Mouse (Mus musculus) liver, embryonic 14.5 days (tissue): ENCODE measurements around the gene Upp2. TPM values are rescaled to one million over a fixed set of nuclear protein-coding genes. Genes with fewer than 3 reads are reported as not detected.

Experiments used
- ATAC-seq: fragments of 200-750 bp; cut with Nextera tagmentation; 2 replicates; pipeline ENCODE4 v1.8.0; 2017; ENCODE audit warnings: moderate number of reproducible peaks, mild to moderate bottlenecking, moderate library complexity; ENCODE audit not compliant: insufficient read depth
- DNase-seq, 3 experiments: peaks; one replicate each; pipeline ENCODE4 v3.0.0-alpha.2; 2012 to 2013; ENCODE audit warnings: low read depth in 3 of 3, low spot score in 3 of 3
- H3K27ac ChIP-seq: fragments of 300-500 bp; sonication (generic); 2 replicates; pipeline ENCODE4 v1.5.1; 2014; ENCODE audit warnings: moderate library complexity, mild to moderate bottlenecking, control low read depth, inconsistent platforms
- H3K27me3 ChIP-seq: fragments of 300-500 bp; sonication (generic); 2 replicates; pipeline ENCODE4 v1.6.1; 2014; ENCODE audit warnings: mild to moderate bottlenecking, low read length, moderate library complexity; ENCODE audit not compliant: control insufficient read depth, insufficient read depth
- H3K36me3 ChIP-seq: fragments of 300-500 bp; sonication (generic); replicated peaks from 2 replicates; pipeline ENCODE4 v1.6.1; 2014; ENCODE audit warnings: low read depth; ENCODE audit not compliant: control insufficient read depth, insufficient read depth
- H3K4me1 ChIP-seq, 2 experiments: fragments of 200-500 bp in 1 of 2; fragments of 300-500 bp in 1 of 2; sonication (generic) in 1 of 2; replicated peaks; 2 replicates each; pipeline ENCODE4 v1.6.1; 2012 to 2014; ENCODE audit warnings: antibody characterized with exemption in 1 of 2, inconsistent platforms in 1 of 2, low read length in 1 of 2; ENCODE audit not compliant: control insufficient read depth in 2 of 2, insufficient read depth in 2 of 2
- H3K4me2 ChIP-seq: fragments of 300-500 bp; sonication (generic); 2 replicates; pipeline ENCODE4 v1.6.1; 2014; ENCODE audit warnings: low read depth, mild to moderate bottlenecking, control low read depth, moderate library complexity
- H3K4me3 ChIP-seq, 2 experiments: fragments of 200-500 bp in 1 of 2; fragments of 300-500 bp in 1 of 2; sonication (generic) in 1 of 2; 2 replicates each; pipeline ENCODE4 v1.5.1; 2012 to 2014; ENCODE audit warnings: low read depth in 2 of 2, low read length in 2 of 2, mild to moderate bottlenecking in 2 of 2, control low read depth in 1 of 2, inconsistent platforms in 1 of 2, moderate library complexity in 1 of 2; ENCODE audit not compliant: insufficient read depth in 1 of 2
- H3K9ac ChIP-seq: fragments of 300-500 bp; sonication (generic); replicated peaks from 2 replicates; pipeline ENCODE4 v1.6.1; 2014; ENCODE audit warnings: mild to moderate bottlenecking, control low read depth, moderate library complexity
- H3K9me3 ChIP-seq: fragments of 300-500 bp; sonication (generic); 2 replicates; pipeline ENCODE4 v1.6.1; 2016; ENCODE audit warnings: low read length, mixed read lengths; ENCODE audit not compliant: control insufficient read depth
- CTCF ChIP-seq: IDR thresholded peaks from 2 replicates; pipeline ENCODE4 v1.5.1; 2016; ENCODE audit warnings: antibody characterized with exemption, low read depth, control low read depth
- EP300 ChIP-seq: IDR thresholded peaks from 2 replicates; pipeline ENCODE4 v1.6.1; 2016; ENCODE audit warnings: antibody characterized with exemption, low read depth
- WGBS: fragments of 180-500 bp; shearing (Covaris S2); extraction: QIAGEN DNeasy Blood & Tissue Kit; methylation state at CpG from one replicate; pipeline ENCODE4 v1.1.7; 2014; ENCODE audit not compliant: insufficient replicate concordance; 5-methylcytosine and 5-hydroxymethylcytosine counted together
- polyA plus RNA-seq, 2 experiments: library from polyadenylated mRNA; depleted of rRNA in 1 of 2; stranded (reverse) in 1 of 2; unstranded in 1 of 2; fragments of >200 nt; fragmentation: Nextera tagmentation in 1 of 2; extraction: Ambion mirVana in 1 of 2; gene quantifications; 2 replicates each; pipeline versions ENCODE4 v1.2.1 to v1.2.3; 2012 to 2014

Upp2 gene
- polyA plus RNA-seq, 2 experiments = 1.1 to 1.4 TPM

DNA sequence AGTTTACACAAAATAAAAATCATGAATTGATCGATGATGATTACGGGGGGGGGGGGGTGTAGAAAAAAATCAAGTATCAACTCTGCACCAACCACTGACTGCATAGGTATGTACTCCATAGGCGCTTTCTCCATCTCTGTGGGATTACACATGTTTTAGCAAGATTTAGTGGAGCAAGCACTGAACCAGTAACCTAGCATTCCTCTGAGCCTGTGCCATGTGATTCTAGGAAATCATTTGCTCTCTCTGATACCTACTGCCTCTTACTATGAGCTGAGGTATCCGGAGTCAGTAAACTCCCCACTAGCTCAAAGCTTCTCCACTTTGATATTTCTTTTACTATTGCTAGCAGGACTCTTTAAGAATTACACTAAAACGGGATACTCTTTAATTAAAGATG, 43.2 kb upstream of the Upp2 start:
- H3K4me2 ChIP-seq = no peak overlapping the region
- ATAC-seq = no peak
- no peaks in the 10 kb centered on the region for H3K27me3 ChIP-seq
- no peak for TF ChIP-seq CTCF
- no peak for TF ChIP-seq EP300
- H3K9me3 ChIP-seq = no peaks in the 10 kb centered on the region
- 70% methylated on average over 5 of the region's 5 CpGs for WGBS
- H3K36me3 ChIP-seq = no peaks in the 10 kb centered on the region
- H3K4me1 ChIP-seq = no peaks in the 10 kb centered on the region
- no peak overlapping the region for H3K27ac ChIP-seq
- no peak overlapping the region for H3K4me3 ChIP-seq
- DNase-seq = no peak
- H3K9ac ChIP-seq = no peak overlapping the region

DNA sequence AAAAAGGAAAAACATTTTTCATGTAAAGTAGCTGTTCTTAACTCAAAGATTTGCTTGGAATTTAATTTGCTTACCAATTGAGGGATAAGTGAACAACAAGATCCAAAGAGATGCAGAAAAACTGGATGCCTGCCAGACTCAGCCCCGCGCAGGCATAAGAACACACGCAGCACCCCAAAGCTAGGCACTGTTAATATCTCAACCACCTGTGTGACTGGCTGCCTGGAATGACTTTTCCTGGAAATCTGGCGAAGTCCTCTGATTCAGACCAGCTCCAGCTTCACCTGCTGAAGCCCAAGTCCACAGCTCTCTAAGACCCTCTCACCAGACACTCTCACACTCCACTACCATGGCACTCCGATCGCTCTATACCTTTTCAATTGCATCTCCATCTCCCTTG, 42.7 kb upstream of the Upp2 start:
- DNase-seq = no peak
- Histone ChIP-seq H3K4me1 (peaks cover 0 to 1% of the 10 kb centered on the region in 2 experiments; a peak in 1 of 4 replicates), H3K9me3 (no peaks in the 10 kb centered on the region), H3K27ac (no peak overlapping the region), H3K4me2 (no peak overlapping the region), H3K9ac (no peak overlapping the region), H3K36me3 (no peaks in the 10 kb centered on the region), H3K27me3 (no peaks in the 10 kb centered on the region), H3K4me3 (no peak overlapping the region)
- TF ChIP-seq CTCF (no peak), EP300 (no peak)
- ATAC-seq = no peak
- WGBS = 79% methylated on average over 6 of the region's 6 CpGs

DNA sequence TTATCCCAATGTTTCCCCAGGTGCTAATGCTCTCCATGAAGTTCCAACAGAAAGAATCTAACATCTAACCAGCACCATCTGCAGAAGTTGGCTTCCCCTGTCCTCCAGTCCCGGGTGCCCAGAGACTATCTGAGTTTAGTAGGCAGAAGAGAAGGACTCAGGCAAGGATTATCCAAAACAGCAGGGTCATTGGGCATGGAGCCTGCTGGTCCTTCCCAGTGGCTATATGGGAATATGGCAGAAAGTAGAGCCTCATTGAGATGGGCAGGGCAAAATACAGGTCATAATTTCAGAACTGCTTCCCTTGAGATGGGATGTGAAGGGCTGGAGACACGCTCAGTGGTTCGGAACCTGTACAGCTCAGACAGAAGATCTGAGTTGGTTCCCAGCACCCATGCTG, 39.3 kb upstream of the Upp2 start:
- Histone ChIP-seq H3K4me2 (no peak overlapping the region), H3K9ac (no peak overlapping the region), H3K27me3 (no peaks in the 10 kb centered on the region), H3K4me1 (peaks cover 0 to 10% of the 10 kb centered on the region in 2 experiments; a peak in 2 of 4 replicates), H3K27ac (no peak overlapping the region), H3K9me3 (no peaks in the 10 kb centered on the region), H3K4me3 (no peak overlapping the region), H3K36me3 (no peaks in the 10 kb centered on the region)
- no peak for TF ChIP-seq CTCF
- TF ChIP-seq EP300 = no peak
- WGBS = 60% methylated on average over 3 of the region's 3 CpGs
- DNase-seq (no peak), ATAC-seq (no peak)

- no peak for ATAC-seq
- Histone ChIP-seq H3K9me3 (no peaks in the 10 kb centered on the region), H3K27ac (no peak overlapping the region), H3K9ac (no peak overlapping the region), H3K4me2 (no peak overlapping the region), H3K4me3 (no peak overlapping the region), H3K4me1 (peaks cover 0 to 26% of the 10 kb centered on the region in 2 experiments; a peak in 2 of 4 replicates), H3K36me3 (no peaks in the 10 kb centered on the region), H3K27me3 (no peaks in the 10 kb centered on the region)
- TF ChIP-seq EP300 (no peak), CTCF (no peak)
- 74% methylated on average over 5 of the region's 5 CpGs for WGBS
- DNase-seq = no peak
These were observed 37.7 kb upstream of the Upp2 start for GRCm38 (mm10) chr2:58529384-58529783.

DNA sequence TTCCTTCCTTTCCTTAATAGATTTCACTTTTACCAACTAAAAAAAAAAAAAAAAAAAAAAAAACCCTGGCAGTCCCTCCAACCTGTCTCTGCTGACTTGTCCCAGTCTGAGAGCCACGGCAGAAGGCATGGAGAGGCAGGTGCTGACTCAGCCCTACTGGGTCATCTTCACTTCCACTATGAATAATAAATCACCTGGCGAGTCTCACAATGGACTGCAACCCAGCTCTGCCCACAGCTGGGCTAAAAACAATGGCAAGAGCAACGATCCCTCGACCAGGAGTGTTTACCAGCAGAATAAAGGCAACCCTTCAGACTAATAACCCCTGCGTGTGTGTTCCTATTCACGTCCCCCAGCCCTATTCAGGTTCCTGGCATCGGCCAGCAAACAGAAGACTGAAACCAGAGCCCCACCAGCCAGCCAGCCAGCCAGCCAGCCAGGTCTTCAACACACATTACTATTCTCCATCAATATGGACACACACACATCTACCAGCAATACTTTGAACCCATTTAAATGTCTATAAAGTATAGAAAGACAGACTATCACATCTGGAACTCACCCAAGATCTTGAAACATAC, 37.1 kb upstream of the Upp2 start:
- Histone ChIP-seq H3K4me2 (no peak overlapping the region), H3K9ac (no peak overlapping the region), H3K27me3 (no peaks in the 10 kb centered on the region), H3K27ac (no peak overlapping the region), H3K4me3 (no peak overlapping the region), H3K36me3 (no peaks in the 10 kb centered on the region), H3K9me3 (no peaks in the 10 kb centered on the region), H3K4me1 (peaks cover 0 to 31% of the 10 kb centered on the region in 2 experiments; a peak in 2 of 4 replicates)
- WGBS = 48% methylated on average over 7 of the region's 7 CpGs
- no peak for TF ChIP-seq CTCF
- no peak for TF ChIP-seq EP300
- ATAC-seq (no peak), DNase-seq (no peak)
